Mouse (Mus musculus): Measurements from ENCODE around the gene Tekt4.

Gene Tekt4

DNA sequence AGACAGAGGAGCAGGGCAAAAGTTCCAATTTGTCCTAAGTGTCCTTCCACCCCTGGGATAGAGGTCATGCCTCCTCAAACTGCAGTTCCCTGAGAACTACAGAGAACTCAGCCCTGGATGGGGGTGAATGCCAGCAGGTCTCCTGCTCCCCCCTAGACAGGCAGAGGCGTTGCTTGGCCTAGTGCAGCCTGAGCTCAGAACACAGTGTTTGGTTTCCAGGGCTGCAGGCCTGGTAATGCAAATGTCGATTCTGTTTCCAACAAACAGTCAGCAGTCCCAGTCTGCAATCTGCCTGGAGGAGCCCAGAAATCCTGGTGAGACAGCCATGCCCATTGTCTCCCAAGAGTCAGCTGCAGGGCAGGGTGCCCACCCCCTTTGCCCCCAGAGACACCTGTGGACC lies at the start of gene Tekt4:
Gene Tekt4 (plus strand): TSS at position 344 of the 400 bp plus-strand sequence.
- DNase-seq: no peak

DNA sequence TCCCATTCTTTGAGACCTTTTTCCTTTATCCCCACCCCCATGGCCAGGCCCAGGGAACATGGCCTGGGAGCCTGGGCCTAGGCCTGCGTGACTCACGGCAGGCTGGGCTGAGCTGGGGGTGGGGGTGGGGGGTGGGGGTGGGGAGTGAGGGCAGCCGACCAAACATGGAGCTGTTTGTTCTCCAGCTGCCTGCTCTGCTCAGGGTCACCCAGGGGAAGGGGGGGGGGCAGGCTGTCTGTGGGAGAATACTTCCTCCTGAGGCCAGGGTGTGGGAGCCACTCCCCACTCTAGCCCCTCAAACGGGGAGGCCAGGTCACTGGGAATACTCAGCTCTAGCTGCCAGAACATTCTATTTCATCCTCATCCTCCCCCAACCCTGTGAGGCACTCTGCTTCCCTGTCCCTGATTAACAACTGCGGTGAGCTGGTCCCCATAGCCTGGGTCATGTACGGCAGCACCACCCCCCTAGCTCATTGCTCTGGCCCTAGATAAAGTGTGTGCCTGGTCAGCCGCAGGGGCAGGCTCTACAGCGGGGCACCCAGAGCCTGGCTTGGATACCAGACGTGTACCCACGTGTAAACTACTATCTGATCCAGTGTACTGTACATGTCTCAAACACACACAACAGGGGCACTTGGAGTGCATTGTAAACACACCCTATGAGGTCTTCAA lies 49.1 kb upstream of the Tekt4 start:
- no peak for DNase-seq

DNA sequence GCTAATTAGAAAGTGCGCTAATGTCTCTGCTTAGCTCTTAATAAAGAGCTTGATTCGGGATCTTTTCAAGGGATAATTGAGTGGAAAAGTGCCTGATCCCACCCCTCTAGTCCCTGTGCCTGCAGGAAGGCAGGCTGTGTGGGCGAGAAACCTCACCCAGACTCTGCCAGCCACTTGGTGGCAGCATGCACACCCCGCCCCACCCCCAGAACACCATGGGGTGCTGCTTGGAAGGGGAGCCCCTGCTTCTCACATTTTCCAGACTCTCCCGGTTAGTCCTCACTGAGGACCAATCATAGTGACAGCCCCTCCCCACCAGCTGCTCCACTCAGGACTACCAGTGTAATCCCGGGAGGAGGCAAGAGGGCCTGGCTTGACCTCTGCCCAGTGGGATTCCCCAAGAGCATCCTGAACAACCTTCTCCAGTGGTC lies 48.4 kb upstream of the Tekt4 start:
- no peak for DNase-seq

DNA sequence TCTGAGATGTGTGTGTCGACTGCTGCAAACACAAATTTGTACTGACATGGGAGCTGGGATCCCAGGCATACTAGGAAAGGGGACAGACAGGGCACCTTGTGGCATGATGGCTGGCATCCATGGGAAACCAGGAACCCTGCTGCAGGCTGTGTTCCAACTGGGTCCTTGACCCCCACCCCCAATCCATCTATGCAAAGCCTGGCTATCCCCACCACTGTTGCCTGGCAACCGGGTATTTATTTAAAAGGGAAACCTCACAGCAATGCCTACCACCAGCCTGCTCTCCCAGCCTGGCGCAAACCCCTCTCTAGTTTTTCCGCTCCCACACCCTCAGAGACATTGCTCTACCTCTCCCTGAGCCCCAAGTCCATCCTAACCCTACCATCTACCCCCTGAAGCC lies 47.1 kb upstream of the Tekt4 start:
- DNase-seq: no peak

DNA sequence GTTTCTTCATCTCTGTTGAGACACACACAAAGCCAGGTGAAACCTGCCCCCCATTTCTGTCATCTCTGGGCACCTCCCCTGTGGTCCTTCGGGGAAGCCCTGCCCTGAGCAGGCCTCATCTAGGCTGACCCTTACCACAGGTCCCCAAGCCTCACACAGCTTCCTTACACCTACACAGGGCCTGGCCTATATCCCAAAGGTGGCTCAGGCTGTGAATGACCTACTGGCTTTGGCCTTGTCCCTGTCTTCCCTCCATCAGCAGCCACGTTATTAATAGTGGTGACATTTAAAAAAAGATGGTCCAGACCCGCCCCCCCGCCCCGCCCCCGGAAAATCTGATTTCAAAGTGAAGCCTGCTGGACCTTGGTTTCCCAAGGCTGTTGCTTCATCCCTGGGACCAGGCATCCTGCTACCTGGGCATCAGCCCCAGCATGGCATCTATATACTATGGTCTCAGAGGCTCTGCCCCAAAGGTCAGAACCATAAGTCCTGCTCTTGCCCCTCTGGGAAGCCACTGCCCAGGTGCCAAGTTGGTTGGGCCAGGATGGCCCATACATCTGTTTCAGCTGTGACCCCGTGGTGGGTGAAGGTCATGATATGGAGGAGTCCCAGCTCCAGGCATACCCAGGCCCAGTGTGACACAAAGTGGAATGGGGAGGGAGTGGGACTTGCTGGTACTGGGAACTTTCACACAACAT lies 46.0 kb upstream of the Tekt4 start:
- no peak for DNase-seq

DNA sequence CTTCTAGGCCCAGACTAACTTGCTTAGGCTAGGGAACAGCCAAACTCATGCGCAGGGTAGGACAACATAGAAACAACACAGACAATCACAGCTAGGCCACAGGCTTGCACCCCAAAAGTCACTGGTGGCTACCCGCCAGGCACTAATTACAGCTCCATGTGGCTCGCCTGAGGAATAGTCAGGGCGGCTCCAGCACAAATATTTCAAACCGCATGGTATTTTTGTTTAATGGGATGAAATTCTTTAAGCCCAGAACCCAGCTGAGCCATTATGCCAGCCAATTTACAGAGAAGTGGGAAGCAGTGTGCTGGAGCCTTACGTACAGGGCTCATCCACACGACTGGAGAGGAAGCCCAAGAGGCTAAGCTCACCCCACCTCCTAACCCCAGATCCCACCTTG lies 44.8 kb upstream of the Tekt4 start:
- DNase-seq: no peak

DNA sequence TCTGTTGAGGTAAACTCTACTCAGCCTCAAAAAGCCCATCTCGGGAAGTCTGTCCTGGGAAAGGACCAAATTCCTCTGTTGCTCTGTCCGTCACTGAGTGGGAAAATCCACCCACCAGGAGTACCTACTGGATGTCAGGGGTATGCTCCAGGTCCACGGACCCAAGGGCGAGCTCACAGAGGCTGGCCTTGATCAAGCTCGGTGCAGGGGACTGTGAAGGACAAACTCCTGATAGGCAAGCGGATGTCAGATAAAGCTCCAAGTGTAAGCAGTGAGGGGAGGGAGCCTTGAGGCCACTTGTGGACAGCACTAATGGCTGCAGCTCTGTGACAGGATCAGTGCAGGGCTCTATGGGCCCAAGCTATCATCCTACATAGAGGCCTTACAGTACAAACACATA lies 44.2 kb upstream of the Tekt4 start:
- no peak for DNase-seq

DNA sequence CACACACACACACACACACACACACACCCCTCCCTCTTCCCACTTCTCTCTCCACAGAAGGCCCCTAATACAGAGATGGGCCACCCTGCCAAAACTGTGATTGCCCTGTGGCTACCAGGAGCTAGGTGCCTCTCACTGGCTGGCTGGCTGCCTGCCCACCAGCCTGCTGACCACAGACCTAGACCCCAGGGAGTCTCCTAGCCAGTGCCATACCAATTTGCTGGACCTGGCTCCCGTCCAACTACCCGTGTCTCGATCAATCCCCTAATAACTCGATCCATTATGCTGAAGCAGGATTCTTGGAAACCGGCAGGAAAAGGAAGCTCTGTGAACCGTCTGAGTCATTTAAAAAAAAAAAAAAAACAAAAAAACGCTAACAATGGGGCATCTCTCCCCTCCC lies 43.6 kb upstream of the Tekt4 start:
- DNase-seq: no peak

DNA sequence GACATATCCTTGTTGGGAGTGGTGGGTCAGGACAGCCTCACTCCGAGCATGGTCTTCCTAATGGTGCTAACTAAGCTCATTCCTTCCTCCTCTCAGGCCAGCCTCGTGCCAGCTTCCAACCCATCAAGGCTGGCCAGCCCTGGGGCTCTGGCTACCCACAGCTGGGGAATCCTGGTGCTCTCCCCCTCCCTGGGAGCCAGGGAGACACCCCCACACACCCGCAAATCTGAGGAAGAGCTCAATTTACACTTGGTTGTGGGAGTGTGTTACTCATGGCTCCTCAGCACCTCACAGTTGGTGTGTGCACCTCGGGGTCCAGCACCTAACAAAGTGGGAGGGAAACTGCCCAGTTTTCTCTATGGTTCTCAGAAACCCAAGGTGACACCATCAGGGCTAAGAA lies 43.2 kb upstream of the Tekt4 start:
- no peak for DNase-seq

DNA sequence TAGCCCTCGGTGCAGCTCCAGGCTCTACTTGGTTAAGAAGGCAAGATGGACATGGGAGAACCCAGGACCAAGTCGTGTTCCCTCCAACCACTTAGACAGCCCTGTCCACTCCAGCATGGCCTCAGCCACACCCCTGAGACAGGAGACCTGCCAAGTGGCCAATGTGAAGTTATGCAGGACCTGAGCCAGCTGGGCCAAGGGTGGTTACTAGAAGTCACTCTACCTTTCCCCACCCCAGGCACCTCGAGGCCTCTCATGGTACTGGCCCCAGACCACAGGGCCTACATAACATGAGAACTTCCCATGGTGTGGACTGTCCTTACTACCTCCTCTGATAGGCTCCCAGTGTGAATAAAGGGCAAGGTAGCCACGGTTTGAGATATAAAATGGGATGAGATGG lies 40.2 kb upstream of the Tekt4 start:
- DNase-seq: no peak

DNA sequence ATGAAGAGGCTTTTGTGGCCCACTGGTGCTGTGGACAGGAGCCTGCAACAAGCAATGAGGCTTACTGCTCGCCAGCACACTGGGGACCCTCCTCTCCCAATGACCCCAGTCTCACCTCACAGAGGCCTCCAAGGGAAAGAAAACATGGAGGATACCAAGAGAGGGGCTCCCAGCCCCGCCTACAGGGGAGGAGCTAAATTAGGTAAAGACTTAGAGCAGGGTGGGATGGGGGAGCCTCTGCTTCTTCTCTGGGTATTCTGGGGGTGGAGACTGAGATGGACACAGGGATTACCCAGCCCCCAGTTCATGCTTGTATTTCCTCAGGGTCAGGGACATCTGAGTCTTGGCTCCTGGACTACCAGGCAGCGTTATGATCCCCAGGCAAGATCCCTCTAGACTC lies 39.5 kb upstream of the Tekt4 start:
- no peak for DNase-seq

DNA sequence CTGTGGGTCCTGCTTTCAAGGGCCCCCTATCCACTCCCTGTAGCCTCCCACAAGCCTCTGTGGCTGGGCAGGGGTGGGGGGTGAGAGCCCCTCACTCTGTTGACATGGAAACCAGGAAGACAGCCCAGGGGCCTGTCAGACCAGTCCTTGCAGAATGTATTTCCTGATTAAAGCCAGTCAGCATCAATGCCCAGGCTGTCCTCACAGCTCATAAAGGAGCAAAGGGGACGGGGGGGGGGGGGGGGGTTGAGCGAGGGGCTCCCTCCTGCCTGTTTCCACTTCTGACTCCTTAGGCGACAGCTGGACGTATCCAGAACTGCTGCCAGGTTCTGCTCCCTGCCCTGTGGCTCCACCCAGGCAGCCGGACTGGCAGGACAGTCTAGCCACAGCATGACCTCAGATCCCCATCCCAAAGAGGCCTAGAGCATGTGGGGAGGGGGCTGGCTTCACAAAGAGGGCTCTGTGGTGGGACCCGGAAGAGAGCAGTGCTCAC lies 38.9 kb upstream of the Tekt4 start:
- DNase-seq: no peak

DNA sequence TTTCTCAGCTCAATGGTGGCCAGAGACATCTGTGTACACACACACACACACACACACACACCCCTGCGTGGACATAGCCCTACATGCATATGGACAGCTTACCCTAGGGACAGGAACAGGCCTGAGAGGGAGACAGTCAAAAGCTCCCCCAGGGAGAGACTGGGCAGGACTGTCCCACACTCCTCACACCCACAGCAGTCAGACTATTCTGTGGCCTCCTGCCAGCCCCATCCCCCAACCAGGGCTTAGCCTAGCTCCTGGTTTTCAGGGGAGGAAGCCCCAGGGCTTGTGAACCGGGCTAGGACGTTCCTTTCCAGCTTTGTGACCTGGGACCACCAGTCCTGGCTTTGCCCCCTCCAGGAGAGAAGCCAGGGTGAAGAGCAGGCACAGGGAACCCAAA lies 38.2 kb upstream of the Tekt4 start:
- DNase-seq: no peak

DNA sequence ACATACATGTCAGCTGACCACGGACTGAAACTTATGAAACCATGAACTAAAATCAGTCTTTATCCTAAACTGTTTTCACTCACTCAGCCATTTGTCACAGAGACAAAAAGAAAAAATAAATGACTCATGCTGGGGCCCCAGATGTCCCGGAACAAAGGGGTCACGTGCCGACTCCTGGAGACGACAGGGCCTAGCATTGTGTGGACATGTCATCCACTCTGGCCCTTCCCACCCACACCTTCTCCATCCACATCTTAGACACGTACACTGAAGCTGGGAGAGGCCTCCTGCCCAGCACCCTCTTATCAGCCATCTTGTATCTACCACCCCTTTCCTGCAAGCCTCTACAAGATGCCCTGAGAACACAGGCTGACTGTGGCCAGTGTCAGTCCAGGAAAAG lies 36.4 kb upstream of the Tekt4 start:
- DNase-seq: no peak

DNA sequence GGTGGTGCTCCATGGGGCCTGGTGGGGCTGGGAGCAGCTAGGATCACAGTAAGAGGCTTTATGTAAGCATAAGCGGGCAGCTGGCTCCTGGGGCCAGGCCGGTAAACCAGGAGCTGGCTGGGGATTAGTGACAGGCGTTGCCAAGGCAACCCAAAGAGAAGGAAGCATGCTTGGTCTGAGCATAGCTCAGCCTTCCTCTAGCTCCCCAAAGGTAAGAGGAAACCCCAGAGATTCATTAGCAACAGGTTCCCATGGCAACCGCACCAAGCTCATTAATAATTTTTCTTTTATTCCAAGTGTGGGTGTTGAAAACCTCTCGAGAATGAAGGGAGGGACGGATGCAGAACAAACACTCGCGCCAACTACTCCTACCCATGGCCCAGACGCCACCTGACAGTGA lies 35.5 kb upstream of the Tekt4 start:
- DNase-seq: no peak

DNA sequence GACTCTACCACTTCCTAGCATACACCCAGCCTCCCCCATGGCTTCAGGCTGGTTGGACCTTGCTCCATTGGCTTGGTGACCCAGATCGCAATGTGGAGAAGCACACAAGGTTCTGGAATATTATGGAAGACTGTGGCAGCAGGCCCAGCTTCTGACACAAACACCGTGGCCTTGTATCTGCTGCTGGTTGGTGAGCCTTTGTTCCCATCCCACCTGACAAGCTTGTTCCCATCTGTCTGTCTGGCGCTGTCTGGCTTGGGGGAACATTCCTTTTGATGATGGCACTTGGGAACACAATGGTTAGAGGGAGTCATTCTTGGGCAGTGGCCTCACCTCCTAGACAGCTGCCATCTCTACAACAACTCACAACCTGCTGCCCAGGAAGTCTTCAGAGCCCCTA lies 33.4 kb upstream of the Tekt4 start:
- DNase-seq: no peak

DNA sequence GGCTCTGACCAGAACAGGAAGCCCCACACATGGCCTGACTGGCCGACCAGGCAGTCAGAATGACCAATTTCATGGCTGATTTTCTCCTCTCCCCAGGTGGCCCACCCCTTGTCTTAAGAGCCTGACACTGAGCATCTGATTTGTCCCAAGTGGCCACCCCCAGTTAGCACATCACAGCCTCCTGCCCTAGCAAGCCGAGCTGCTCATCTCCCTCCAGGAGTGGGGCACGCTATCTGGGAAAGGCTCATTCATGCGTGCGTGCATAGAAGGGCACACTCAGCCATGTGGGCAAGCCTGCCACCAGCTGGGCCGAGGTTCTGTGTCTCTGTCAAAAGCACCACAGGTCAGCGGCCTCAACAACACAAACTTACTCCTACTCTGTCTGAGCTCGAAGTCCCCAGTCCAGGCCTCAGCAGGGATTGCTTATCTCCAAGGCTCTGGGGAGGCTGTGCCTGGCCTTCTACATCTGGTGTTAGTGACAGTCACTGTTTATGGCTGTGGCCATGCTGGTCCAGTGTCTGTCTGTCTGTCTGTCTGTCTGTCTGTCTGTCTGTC lies 29.8 kb upstream of the Tekt4 start:
- no peak for DNase-seq

DNA sequence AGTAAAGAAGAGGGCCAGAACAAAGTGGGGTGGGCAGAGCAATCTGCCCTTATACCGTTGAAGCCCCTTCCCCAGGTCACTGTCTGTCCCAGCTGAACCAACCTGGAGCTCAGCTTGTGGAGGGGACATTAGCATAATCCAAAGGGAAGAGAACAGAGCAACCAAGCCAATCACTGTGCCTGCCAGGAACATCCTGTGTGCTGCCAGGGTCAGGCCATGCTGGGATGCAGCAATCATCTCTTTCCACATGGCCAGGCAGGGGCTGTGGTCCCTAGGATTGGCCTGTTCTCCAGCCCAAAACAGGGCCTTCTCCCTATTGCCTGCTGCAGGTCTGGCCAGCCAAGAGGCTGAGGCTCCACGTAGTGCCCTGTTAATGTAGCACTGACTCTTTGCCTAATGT lies 28.4 kb upstream of the Tekt4 start:
- DNase-seq: no peak

DNA sequence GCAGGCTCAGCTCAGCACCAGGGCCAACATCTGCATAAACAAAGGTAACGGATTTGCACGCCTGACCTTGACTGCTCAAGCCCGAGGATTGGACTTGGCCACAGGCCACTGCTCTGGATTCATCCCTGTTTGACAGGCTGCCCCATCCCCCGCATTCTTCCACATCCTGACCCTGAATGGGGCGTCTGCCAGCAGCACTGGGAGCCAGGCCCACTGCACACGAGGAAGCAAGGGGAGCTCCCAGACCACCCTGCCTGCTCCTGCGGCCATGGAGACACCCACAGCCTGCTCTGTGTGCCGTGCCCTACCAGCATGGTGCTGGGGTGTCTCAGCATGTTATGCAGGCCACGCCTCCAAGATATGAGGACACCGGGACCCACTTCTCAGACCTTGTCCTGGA lies 27.0 kb upstream of the Tekt4 start:
- DNase-seq: no peak

DNA sequence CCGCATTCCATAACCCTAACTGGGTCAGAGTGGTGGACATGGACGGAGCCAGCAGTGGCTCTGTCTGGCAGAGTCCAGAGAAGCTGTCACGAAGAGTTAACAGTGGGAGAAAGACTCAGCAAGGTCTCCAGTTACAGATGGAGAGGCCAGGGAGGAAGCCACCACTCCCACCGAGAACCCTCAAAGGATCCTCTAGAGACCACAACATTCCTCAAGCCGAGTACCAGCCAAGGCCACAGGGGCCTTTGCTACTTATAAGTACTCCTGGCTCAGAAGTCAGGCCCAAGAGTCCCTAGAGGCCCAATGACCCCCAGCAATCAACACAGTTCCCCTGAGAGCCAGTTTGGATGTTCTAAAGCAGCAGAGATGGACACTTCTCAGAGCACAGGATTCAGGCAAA lies 25.2 kb upstream of the Tekt4 start:
- DNase-seq: no peak

DNA sequence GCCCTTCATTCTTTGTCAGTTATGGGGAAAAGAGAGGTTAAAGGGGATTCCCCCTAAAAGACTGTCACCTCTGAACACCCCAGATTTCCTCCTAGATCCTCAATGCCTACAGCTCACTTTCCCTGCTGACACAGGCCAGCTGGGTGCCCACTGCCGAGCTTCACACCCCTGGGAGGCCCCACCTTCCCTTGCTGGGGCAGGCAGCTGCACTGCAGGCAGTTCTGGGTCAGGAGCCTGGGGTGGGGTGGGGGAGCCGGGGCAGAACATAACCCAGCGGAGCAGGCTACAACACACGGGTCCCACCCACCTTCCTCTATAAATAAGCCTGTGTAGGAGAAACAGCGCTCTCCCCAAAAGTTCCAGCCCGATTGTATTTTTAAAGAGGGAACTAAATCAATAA lies 24.5 kb upstream of the Tekt4 start:
- no peak for DNase-seq

DNA sequence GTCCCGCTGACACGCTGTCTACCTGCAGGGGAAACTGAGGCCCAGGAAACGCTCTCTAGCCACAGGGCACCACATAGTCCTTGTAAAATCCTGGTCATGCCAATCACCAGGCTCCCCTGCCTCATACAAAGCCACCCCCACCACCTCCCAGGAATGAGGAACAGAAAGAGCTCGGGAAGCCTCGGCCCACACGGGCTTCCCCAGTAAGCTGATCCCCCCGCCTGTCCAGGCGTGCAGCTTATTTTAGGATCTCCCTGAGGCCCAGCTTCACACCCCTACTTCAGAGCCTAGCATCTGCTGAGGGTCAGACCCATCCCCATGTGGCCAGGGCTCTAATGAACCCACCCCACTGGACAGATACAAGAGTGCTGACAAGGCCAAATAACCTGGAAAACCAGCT lies 23.9 kb upstream of the Tekt4 start:
- DNase-seq: no peak

DNA sequence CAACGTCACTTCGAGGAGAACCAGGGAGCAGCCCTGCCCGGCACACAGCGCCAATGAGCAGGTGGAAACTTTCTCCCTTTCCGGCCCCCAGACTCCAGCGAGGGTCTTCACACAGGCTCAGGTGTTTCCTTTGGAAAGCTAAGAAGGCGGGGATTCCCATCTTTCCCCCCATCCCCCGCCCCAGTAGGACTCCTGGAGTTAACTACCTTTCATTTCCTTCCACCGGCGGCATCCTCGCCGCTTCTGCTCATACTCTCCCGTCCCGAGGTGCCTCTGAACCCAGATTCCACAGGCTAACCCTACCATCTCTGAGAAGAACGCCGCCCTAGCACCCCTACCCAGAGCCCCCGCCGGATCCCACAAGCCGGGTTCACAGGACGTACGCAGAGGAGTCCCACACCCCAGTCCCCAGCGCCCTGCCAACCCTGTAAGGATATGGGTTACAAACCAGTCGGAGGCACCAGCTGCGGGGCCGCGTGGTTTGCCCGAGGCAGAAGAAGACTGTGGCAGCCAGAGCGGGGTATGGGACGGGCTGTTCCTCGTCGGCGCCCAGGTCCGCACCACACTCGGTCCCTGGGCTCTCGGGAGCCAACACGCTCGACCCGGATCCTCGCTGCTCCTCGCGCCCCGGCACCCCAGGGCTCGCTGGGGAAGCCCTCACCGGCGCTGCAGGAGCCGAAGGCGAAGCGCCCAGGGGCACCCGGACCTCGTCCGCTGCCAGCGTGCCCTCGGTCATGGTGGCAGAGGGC lies 21.8 kb upstream of the Tekt4 start:
- peak in 1 of 2 experiments; percentile 6 for DNase-seq

DNA sequence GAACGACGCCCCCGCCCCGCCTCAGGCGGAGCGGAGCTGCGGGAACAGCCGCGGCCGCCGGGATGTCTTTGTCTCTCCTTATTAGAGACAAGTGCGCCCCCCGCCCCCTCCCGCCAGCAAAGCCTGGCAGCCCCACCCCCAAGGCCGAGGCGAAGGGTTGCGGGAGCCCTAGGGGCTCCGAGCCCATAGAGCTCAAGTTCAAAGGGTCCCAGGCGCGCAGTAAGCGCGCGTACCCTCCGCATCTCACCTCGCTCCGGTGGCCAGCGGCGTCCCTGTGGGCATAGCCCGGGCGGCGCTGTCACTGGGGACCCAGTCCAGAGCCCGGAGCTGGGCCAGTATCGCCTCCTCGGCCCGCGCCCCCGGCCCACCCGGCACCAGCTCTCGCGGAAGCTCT lies 21.2 kb upstream of the Tekt4 start:
- DNase-seq: peak in 1 of 2 experiments; percentile 3

All from thymus, postnatal 36 days (tissue).